Mouse (Mus musculus): ENCODE measurements around the gene Spem2.
"Not testable (repeated sequence)": the region's sequence is repeated elsewhere in the genome, so short reads cannot be mapped to it uniquely, and the experiment has no call there.

DNA sequence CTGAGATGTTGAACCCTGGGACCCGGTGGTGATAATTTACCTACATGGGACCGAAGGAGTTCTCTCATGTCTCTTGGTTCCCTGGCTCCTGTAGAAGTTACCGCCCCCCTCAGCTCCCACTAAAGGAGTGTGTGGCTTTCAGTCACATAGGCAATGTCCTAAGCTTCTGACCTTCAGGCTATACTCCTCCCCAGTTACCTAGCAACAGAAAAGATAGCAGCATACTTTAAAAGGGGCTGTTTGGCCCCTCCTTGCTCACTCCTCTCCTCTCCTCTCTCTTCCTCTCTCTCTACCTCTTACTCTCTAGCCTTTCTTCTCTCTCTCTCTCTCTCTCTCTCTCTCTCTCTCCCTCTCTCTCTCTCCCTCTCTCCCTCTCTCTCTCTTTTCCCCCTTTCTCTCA lies 45.5 kb upstream of the Spem2 start:
- TF ChIP-seq GATA1, TAL1 (IDR thresholded peaks at IDR 0.05; ENCODE audit: low read length): not testable (repeated sequence)
